In genomic region chr15:32244344-32244955, GRCm38 (mm10) we compare ENCODE assay signal across 8 mouse cellular contexts. TPM values are rescaled to one million over a fixed set of nuclear protein-coding genes. Genes with fewer than 3 reads are reported as not detected.
DNase-seq lines count a peak whose midpoint lies in the region; ATAC-seq lines count a peak whose summit lies in the region.

Gene Sema5a (plus strand): TSS chr15:32244810.

- no peaks in the 10 kb centered on the region for H3K36me3 ChIP-seq in forebrain, embryonic 13.5 days (ENCODE audit: poor library complexity, severe bottlenecking)

- peaks cover 24% of the 10 kb centered on the region for H3K4me1 ChIP-seq in forebrain, embryonic 13.5 days

- no peaks in the 10 kb centered on the region for H3K9me3 ChIP-seq in forebrain, embryonic 13.5 days (replicated peaks)

- intact Hi-C loops in heart, postnatal 10 days (cut with DNase I) = loop anchor here (5.0 kb wide), 3 partner anchors 232 to 642 kb away; partner anchors contain the start of genes Cct5 and Fam173b

- peak within 1 kb of the TSS; percentile 77 for H3K9ac ChIP-seq in forebrain, embryonic 13.5 days

- no peaks in the 10 kb centered on the region for H3K27me3 ChIP-seq in forebrain, embryonic 13.5 days

- H3K4me2 ChIP-seq in forebrain, embryonic 13.5 days = peak within 1 kb of the TSS; percentile 91

- H3K4me3 ChIP-seq in forebrain, embryonic 13.5 days = peak within 1 kb of the TSS; percentile 68

- H3K27ac ChIP-seq in forebrain, embryonic 13.5 days = peak within 1 kb of the TSS; percentile 40; the same call in 1 of the 2 replicates

- DNase-seq in NIH3T3 (ENCODE audit: low read depth) = peak; percentile 91
- peak; percentile 14 for DNase-seq in c-Kit-positive CD71-positive TER-119-positive erythroid progenitor cells, embryonic 14.5 days (ENCODE audit: low spot score)
- DNase-seq in heart, postnatal 10 days = peak; percentile 79 to 81
- peak; percentile 84 to 92 for DNase-seq in kidney, postnatal 4 days
- DNase-seq in lung, adult 18-20 months = peak; percentile 67 to 72
- DNase-seq in ovary, adult 18-20 months (ENCODE audit: low spot score) = peak; percentile 74
- peak; percentile 68 to 71 for DNase-seq in urinary bladder, postnatal 36 days (ENCODE audit: low spot score in 2 of 2)

- under 1% methylated on average over 35 of the region's 45 CpGs for WGBS in forebrain, embryonic 13.5 days

- ATAC-seq in forebrain, embryonic 13.5 days = peak; percentile 93

RNA-seq across cellular contexts. Expression of gene Sema5a, which starts in this region (rescaled TPM):
- 15.4 and 19.6 TPM in 2 replicates for polyA plus RNA-seq in forebrain, embryonic 13.5 days (2015; fragmentation: Nextera tagmentation; extraction: Ambion mirVana)
- 10 to 100 TPM; 22.4 to 25.0 TPM for total RNA-seq in heart, postnatal 10 days (2021)

Comparison
In these comparisons a context has a peak if more than half of its experiments do, and no peak if none do; other contexts are left out.
1. Peak in every context shown above with its lines: DNase-seq, ATAC-seq, H3K4me3 ChIP-seq and H3K27ac ChIP-seq.
2. DNase-seq: peak in every context shown above with its lines; median percentile 91 in NIH3T3; 88 in kidney, postnatal 4 days; 80 in heart, postnatal 10 days; 74 in ovary, adult 18-20 months; 70 in lung, adult 18-20 months; 70 in urinary bladder, postnatal 36 days; 14 in c-Kit-positive CD71-positive TER-119-positive erythroid progenitor cells, embryonic 14.5 days.